Mouse (Mus musculus): ENCODE data around the gene Fkbp2. TPM values are rescaled to one million over a fixed set of nuclear protein-coding genes. Genes with fewer than 3 reads are reported as not detected.

The Fkbp2 gene
- polyA plus RNA-seq, 1 experiment from 2014 or later = 64.2 TPM

Other genes with a start within 250 kb of the Fkbp2 start
- gene Rps6ka4, start 139.9 kb downstream of the Fkbp2 start, polyA plus RNA-seq (2014; fragmentation: Nextera tagmentation; extraction: Ambion mirVana) = 11.1 and 13.9 TPM in 2 replicates
- 0.22 and 0.65 TPM in 2 replicates for gene Ccdc88b, start 122.3 kb downstream of the Fkbp2 start, polyA plus RNA-seq (2014; fragmentation: Nextera tagmentation; extraction: Ambion mirVana)
- 81.9 and 95.0 TPM in 2 replicates for gene Trmt112, start 70.8 kb downstream of the Fkbp2 start, polyA plus RNA-seq (2014; fragmentation: Nextera tagmentation; extraction: Ambion mirVana)
- gene Prdx5, start 70.4 kb downstream of the Fkbp2 start, polyA plus RNA-seq (2014; fragmentation: Nextera tagmentation; extraction: Ambion mirVana) = 192 and 210 TPM in 2 replicates
- gene Esrra, start 58.7 kb downstream of the Fkbp2 start, polyA plus RNA-seq (2014; fragmentation: Nextera tagmentation; extraction: Ambion mirVana) = 14.4 and 18.0 TPM in 2 replicates
- 1.4 and 1.7 TPM in 2 replicates for gene Catsperz, start 55.1 kb downstream of the Fkbp2 start, polyA plus RNA-seq (2014; fragmentation: Nextera tagmentation; extraction: Ambion mirVana)
- gene Kcnk4, start 46.0 kb downstream of the Fkbp2 start, polyA plus RNA-seq (2014; fragmentation: Nextera tagmentation; extraction: Ambion mirVana) = 0.27 and 0.46 TPM in 2 replicates
- gene Bad, start 38.6 kb downstream of the Fkbp2 start, polyA plus RNA-seq (2014; fragmentation: Nextera tagmentation; extraction: Ambion mirVana) = 55.9 and 58.0 TPM in 2 replicates
- 20.7 and 20.8 TPM in 2 replicates for gene Gpr137, start 38.0 kb downstream of the Fkbp2 start, polyA plus RNA-seq (2014; fragmentation: Nextera tagmentation; extraction: Ambion mirVana)
- 170 and 184 TPM in 2 replicates for gene Ppp1r14b, start 5.5 kb downstream of the Fkbp2 start, polyA plus RNA-seq (2014; fragmentation: Nextera tagmentation; extraction: Ambion mirVana)
- 15.2 and 16.8 TPM in 2 replicates for gene Plcb3, start 4.0 kb downstream of the Fkbp2 start, polyA plus RNA-seq (2014; fragmentation: Nextera tagmentation; extraction: Ambion mirVana)
- 141 and 153 TPM in 2 replicates for gene Vegfb, start 7.2 kb upstream of the Fkbp2 start, polyA plus RNA-seq (2014; fragmentation: Nextera tagmentation; extraction: Ambion mirVana)
- gene Dnajc4, start 12.1 kb upstream of the Fkbp2 start, polyA plus RNA-seq (2014; fragmentation: Nextera tagmentation; extraction: Ambion mirVana) = 40.0 and 42.9 TPM in 2 replicates
- gene Nudt22, start 15.6 kb upstream of the Fkbp2 start, polyA plus RNA-seq (2014; fragmentation: Nextera tagmentation; extraction: Ambion mirVana) = 29.7 and 31.8 TPM in 2 replicates
- gene Trpt1, start 15.6 kb upstream of the Fkbp2 start, polyA plus RNA-seq (2014; fragmentation: Nextera tagmentation; extraction: Ambion mirVana) = 20.0 and 22.0 TPM in 2 replicates
- gene Fermt3, start 39.0 kb upstream of the Fkbp2 start, polyA plus RNA-seq (2014; fragmentation: Nextera tagmentation; extraction: Ambion mirVana) = 5.2 and 6.6 TPM in 2 replicates
- 174 and 175 TPM in 2 replicates for gene Stip1, start 59.5 kb upstream of the Fkbp2 start, polyA plus RNA-seq (2014; fragmentation: Nextera tagmentation; extraction: Ambion mirVana)
- gene Macrod1, start 76.3 kb upstream of the Fkbp2 start, polyA plus RNA-seq (2014; fragmentation: Nextera tagmentation; extraction: Ambion mirVana) = 50.5 and 53.0 TPM in 2 replicates
- 1.4 and 1.5 TPM in 2 replicates for gene Flrt1, start 125.2 kb upstream of the Fkbp2 start, polyA plus RNA-seq (2014; fragmentation: Nextera tagmentation; extraction: Ambion mirVana)
- gene Otub1, start 225.8 kb upstream of the Fkbp2 start, polyA plus RNA-seq (2014; fragmentation: Nextera tagmentation; extraction: Ambion mirVana) = 151 and 153 TPM in 2 replicates
- 2,457 and 2,575 TPM in 2 replicates for gene Cox8a, start 237.1 kb upstream of the Fkbp2 start, polyA plus RNA-seq (2014; fragmentation: Nextera tagmentation; extraction: Ambion mirVana)

All from heart, embryonic 14.5 days (tissue).